Mouse (Mus musculus): ENCODE results near the gene P4ha2. TPM values are rescaled to one million over a fixed set of nuclear protein-coding genes. Genes with fewer than 3 reads are reported as not detected.

P4ha2 gene
- polyA plus RNA-seq, 1 experiment from 2014 or later, result 51.6 TPM

DNA sequence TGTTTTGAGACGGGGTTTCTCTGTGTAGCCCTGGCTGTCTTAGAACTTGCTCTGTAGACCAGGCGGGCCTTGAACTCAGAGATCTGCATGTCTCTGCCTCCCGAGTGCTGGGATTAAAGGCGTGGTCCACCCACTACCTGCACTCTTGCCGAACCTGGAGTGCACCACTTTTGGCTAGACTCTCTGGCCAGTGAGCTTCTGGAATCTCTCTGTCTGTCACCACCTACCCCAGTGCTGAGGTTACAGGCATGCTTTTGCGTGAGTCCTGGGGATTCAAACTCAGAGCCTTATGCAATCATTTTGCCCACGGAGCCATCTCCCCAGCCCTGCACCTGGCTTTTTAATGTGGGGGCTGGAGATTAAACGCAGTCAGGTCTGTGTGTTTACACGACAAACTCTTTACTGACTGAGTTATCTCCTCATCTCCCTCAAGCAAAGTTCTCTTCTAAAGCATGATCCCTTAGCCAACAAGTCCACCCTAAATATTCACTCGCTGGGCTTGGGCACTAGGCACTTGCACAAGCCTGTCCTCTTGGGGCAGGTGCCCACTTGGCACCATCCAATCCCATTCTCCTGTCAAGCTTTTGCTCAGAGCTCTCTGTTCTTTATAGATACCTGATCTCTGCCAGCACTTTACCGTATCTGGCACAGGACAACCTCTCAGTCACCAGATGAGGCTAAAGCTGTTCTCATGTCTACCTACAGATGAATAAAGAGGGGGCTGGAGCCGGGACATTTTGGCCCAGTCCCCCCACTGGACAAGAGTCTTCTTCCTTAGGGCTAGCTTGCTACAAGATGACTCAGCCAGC lies 34.6 kb upstream of the P4ha2 start:
- Histone ChIP-seq H3K4me1 (ENCODE audit: control insufficient read depth, insufficient read depth, low read length) (peaks cover 15% of the 10 kb centered on the region), H3K4me2 (no peak overlapping the region), H3K9ac (ENCODE audit: low read depth, low read length) (no peak overlapping the region), H3K27me3 (ENCODE audit: control insufficient read depth, insufficient read depth, low read length) (peaks cover 32% of the 10 kb centered on the region), H3K27ac (ENCODE audit: low read depth, low read length) (no peak overlapping the region), H3K9me3 (replicated peaks; ENCODE audit: control insufficient read depth, low read length) (no peaks in the 10 kb centered on the region), H3K4me3 (ENCODE audit: low read depth, low read length) (no peak overlapping the region), H3K36me3 (ENCODE audit: control insufficient read depth, insufficient read depth, low read length) (no peaks in the 10 kb centered on the region)
- 67% methylated on average over 12 of the region's 12 CpGs for WGBS (ENCODE audit: insufficient replicate concordance)
- no peak for ATAC-seq (replicated peaks; ENCODE audit: insufficient number of reproducible peaks, low FRiP score, low TSS enrichment)

DNA sequence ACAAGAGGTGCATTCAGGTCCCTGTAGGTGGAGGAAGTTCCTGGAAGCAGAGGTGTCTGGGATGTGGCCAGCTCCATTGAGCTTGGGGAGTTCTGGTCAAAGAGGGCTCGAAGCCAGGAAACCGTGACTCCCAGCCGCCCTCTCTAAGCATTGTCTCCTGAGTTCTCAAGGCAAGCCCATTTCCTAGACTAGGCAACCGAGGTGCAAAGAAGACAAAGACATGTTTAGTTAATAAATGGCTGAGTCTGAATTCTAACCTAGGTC lies 34.0 kb upstream of the P4ha2 start:
- H3K27me3 ChIP-seq (ENCODE audit: control insufficient read depth, insufficient read depth, low read length), result peaks cover 34% of the 10 kb centered on the region
- 85% methylated on average over 4 of the region's 4 CpGs for WGBS (ENCODE audit: insufficient replicate concordance)

DNA sequence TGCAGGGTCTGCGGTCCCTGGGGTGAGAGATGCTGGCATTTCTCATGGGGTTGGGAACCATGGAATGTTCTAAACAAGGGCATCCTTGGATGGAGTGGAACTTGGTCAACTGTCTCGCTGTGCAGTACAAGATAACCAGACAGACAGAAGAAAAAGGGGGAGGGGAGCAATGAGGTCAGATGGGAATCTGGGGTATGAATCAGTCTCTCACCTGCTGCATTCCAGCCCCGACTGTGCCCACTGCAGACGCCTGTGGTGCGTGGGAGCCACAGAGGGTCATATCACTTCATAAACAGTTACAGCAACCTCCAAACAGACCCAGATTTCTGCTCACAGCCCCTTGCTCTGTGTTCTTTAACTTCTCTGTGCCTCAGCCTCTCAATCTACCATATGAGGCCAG lies 33.5 kb upstream of the P4ha2 start:
- Histone ChIP-seq H3K9me3 (replicated peaks; ENCODE audit: control insufficient read depth, low read length) (no peaks in the 10 kb centered on the region), H3K36me3 (ENCODE audit: control insufficient read depth, insufficient read depth, low read length) (no peaks in the 10 kb centered on the region), H3K27ac (ENCODE audit: low read depth, low read length) (no peak overlapping the region), H3K27me3 (ENCODE audit: control insufficient read depth, insufficient read depth, low read length) (peaks cover 36% of the 10 kb centered on the region), H3K9ac (ENCODE audit: low read depth, low read length) (no peak overlapping the region), H3K4me1 (ENCODE audit: control insufficient read depth, insufficient read depth, low read length) (peaks cover 15% of the 10 kb centered on the region), H3K4me3 (ENCODE audit: low read depth, low read length) (no peak overlapping the region), H3K4me2 (no peak overlapping the region)
- ATAC-seq (replicated peaks; ENCODE audit: insufficient number of reproducible peaks, low FRiP score, low TSS enrichment), result no peak
- 60% methylated on average over 5 of the region's 5 CpGs for WGBS (ENCODE audit: insufficient replicate concordance)

More for the DNA sequence above, 34.0 kb upstream of the P4ha2 start:
- peaks cover 15% of the 10 kb centered on the region for H3K4me1 ChIP-seq (ENCODE audit: control insufficient read depth, insufficient read depth, low read length)
- no peak for ATAC-seq (replicated peaks; ENCODE audit: insufficient number of reproducible peaks, low FRiP score, low TSS enrichment)
- H3K4me3 ChIP-seq (ENCODE audit: low read depth, low read length), result no peak overlapping the region
- H3K4me2 ChIP-seq, result no peak overlapping the region
- no peaks in the 10 kb centered on the region for H3K9me3 ChIP-seq (replicated peaks; ENCODE audit: control insufficient read depth, low read length)
- no peaks in the 10 kb centered on the region for H3K36me3 ChIP-seq (ENCODE audit: control insufficient read depth, insufficient read depth, low read length)
- H3K9ac ChIP-seq (ENCODE audit: low read depth, low read length), result no peak overlapping the region
- no peak overlapping the region for H3K27ac ChIP-seq (ENCODE audit: low read depth, low read length)

DNA sequence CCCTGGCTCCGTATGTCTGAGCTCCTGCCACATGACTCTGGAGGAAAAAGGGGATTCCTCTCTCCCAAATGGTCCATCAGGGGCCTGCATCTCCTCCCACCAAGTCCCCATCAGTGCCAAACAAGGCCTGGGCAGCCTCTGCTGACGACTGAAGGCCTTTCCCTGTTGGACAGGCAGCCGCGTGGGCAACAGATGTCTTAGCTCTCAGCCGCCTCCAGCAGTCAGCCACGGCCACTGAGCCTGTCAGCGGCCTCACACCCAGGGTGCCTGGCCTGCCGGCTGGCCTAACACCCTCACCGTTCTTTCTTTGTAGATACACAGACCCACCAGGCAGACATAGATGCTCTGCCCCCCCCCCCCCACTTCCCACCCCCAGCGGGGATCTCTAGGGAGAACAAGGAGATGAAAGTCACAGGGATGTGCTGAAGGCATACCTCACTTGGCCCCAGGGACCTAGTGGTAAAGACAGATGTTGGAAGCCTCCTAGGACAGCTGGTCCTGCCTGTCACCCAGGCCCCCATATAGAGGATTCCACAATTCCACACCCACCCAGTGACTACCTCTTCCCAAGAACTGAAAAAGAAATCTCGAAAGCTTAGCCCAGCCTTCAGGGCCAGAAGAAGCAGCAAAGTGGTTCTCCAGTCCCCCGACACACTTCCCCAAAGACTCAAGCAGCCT lies 32.4 kb upstream of the P4ha2 start:
- Histone ChIP-seq H3K4me3 (ENCODE audit: low read depth, low read length) (peak overlapping the region; percentile 53; the same call in 1 of the 2 replicates), H3K4me2 (peak overlapping the region; percentile 85), H3K9ac (ENCODE audit: low read depth, low read length) (no peak overlapping the region), H3K36me3 (ENCODE audit: control insufficient read depth, insufficient read depth, low read length) (no peaks in the 10 kb centered on the region), H3K9me3 (replicated peaks; ENCODE audit: control insufficient read depth, low read length) (no peaks in the 10 kb centered on the region), H3K27ac (ENCODE audit: low read depth, low read length) (peak overlapping the region; percentile 24; the same call in 1 of the 2 replicates), H3K4me1 (ENCODE audit: control insufficient read depth, insufficient read depth, low read length) (peaks cover 18% of the 10 kb centered on the region), H3K27me3 (ENCODE audit: control insufficient read depth, insufficient read depth, low read length) (peaks cover 40% of the 10 kb centered on the region)
- WGBS (ENCODE audit: insufficient replicate concordance), result 13% methylated on average over 12 of the region's 12 CpGs
- ATAC-seq (replicated peaks; ENCODE audit: insufficient number of reproducible peaks, low FRiP score, low TSS enrichment), result no peak

DNA sequence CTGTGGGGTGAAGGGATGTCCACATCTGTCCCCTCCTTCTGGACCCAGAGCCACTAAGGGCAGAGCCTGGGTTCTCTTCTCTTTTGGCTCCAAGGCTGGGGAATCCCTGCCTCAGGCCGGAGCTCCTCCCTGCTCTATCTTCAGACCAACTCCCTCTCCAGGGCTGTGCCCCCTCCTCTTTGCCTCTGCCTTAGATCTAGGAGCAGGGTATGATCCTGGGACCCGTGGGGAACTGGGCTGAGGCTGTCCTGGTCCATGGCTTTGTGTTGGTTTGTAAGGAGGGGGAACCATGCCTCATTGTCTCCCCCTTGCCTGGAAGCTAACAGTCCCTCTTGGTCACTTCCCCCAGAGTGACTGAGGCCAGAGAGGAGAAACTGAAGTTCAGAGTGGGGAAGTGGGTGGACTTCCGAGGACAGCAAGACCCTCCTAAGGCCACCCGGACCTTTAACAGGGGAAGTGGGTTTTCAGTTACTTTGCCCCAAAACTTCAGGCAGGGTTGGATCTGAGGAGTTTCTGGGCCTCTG lies 31.8 kb upstream of the P4ha2 start:
- WGBS (ENCODE audit: insufficient replicate concordance), result 22% methylated on average over 4 of the region's 4 CpGs
- Histone ChIP-seq H3K27me3 (ENCODE audit: control insufficient read depth, insufficient read depth, low read length) (peaks cover 40% of the 10 kb centered on the region), H3K9ac (ENCODE audit: low read depth, low read length) (no peak overlapping the region), H3K27ac (ENCODE audit: low read depth, low read length) (no peak overlapping the region), H3K36me3 (ENCODE audit: control insufficient read depth, insufficient read depth, low read length) (no peaks in the 10 kb centered on the region), H3K4me3 (ENCODE audit: low read depth, low read length) (peak overlapping the region; percentile 53; the same call in 1 of the 2 replicates), H3K4me1 (ENCODE audit: control insufficient read depth, insufficient read depth, low read length) (peaks cover 23% of the 10 kb centered on the region), H3K9me3 (replicated peaks; ENCODE audit: control insufficient read depth, low read length) (no peaks in the 10 kb centered on the region), H3K4me2 (peak overlapping the region; percentile 85)
- ATAC-seq (replicated peaks; ENCODE audit: insufficient number of reproducible peaks, low FRiP score, low TSS enrichment), result no peak

DNA sequence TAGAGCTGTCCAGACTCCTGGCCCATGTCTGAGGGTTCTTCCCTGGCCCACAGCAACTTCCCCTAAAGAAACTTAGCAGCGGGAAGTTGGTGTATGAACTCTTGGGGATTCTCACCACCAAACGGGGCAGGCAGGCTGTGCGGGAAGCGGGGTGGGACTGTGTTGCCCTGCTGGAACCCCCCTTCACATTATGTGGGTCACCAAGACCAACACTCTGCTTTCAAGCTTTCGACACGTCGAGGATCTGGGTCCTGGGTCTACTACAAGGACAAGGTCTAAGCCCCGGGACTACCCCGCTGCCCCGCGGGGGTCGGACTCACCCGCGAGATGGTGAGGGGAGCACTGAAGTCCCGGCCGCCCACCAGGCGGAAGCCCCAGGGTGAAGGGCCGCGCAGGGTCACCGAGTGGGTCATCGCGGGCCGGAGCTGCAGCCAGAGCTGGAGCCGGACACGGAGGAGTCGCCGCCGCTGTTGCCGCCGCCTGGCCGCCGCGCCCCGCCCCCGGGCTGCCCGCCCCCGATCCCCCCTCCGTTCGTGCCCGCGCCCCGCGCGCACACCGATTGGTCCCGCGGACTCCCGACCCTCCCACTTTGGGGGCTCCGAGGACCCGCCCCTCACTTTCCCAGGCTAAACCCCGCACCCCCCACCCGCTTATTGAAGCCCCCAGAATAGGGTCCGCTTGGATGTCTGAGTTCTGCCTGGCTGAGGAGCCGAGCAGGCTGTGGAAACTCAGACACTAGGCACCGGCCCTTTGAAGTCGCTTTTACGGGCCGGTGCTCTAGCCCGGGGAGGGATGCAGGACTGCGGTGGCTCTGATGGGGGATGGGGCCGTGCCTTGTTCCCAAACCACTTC lies 31.1 kb upstream of the P4ha2 start, which contains the start of gene Pdlim4:
Pdlim4 (minus strand) TSS at position 495 of the 852 bp plus-strand sequence.
- Histone ChIP-seq H3K27ac (ENCODE audit: low read depth, low read length) (no peak within 1 kb of the TSS), H3K4me3 (ENCODE audit: low read depth, low read length) (peak within 1 kb of the TSS; percentile 53), H3K9me3 (replicated peaks; ENCODE audit: control insufficient read depth, low read length) (no peaks in the 10 kb centered on the region), H3K4me1 (ENCODE audit: control insufficient read depth, insufficient read depth, low read length) (peaks cover 24% of the 10 kb centered on the region), H3K36me3 (ENCODE audit: control insufficient read depth, insufficient read depth, low read length) (no peaks in the 10 kb centered on the region), H3K4me2 (peak within 1 kb of the TSS; percentile 85), H3K9ac (ENCODE audit: low read depth, low read length) (peak within 1 kb of the TSS; percentile 65), H3K27me3 (ENCODE audit: control insufficient read depth, insufficient read depth, low read length) (peaks cover 40% of the 10 kb centered on the region)
- ATAC-seq (replicated peaks; ENCODE audit: insufficient number of reproducible peaks, low FRiP score, low TSS enrichment), result no peak; the same call in 1 of the 2 replicates
- 2% methylated on average over 47 of the region's 61 CpGs for whole genome bisulfite sequencing (ENCODE audit: insufficient replicate concordance)

DNA sequence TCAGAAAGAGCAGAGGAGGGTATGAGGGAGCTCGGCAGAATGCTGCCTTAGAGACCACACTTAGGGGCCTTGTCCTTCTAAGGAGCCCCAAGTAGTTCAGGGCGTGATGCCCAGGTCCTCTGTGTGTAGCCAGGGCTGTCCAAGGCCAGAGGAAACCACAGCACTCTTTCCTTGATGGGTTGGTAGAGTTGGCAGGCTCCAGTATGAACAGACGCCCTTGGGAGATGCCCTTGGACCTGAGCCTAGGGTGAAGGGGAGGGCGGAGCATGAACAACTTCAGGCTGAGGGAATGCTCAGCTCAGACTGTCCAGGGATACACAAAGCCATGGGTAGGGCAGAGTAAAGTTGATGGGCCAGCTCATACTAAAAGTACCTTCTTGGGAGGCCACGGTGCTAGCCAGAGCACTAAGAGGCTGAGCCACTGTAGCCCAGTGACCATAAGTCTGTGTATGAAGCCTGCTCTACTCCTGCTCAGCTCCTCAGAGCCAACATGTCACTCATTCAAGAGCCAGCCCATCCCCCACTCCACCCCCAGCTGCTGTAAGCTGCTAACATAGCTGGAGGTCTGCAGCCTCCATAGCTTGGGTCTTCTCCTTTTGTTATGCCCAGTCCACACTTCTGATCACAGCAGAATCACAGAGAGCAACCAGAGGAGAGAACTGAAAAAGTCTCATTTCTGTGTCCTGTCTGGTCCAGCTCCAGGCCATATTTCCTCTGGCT lies 28.0 kb upstream of the P4ha2 start:
- Histone ChIP-seq H3K4me3 (ENCODE audit: low read depth, low read length) (no peak overlapping the region), H3K4me1 (ENCODE audit: control insufficient read depth, insufficient read depth, low read length) (peaks cover 22% of the 10 kb centered on the region), H3K9me3 (replicated peaks; ENCODE audit: control insufficient read depth, low read length) (no peaks in the 10 kb centered on the region), H3K4me2 (no peak overlapping the region), H3K9ac (ENCODE audit: low read depth, low read length) (no peak overlapping the region), H3K27me3 (ENCODE audit: control insufficient read depth, insufficient read depth, low read length) (peaks cover 46% of the 10 kb centered on the region), H3K27ac (ENCODE audit: low read depth, low read length) (no peak overlapping the region), H3K36me3 (ENCODE audit: control insufficient read depth, insufficient read depth, low read length) (no peaks in the 10 kb centered on the region)
- ATAC-seq (replicated peaks; ENCODE audit: insufficient number of reproducible peaks, low FRiP score, low TSS enrichment), result no peak
- WGBS (ENCODE audit: insufficient replicate concordance), result 82% methylated on average over 5 of the region's 5 CpGs

DNA sequence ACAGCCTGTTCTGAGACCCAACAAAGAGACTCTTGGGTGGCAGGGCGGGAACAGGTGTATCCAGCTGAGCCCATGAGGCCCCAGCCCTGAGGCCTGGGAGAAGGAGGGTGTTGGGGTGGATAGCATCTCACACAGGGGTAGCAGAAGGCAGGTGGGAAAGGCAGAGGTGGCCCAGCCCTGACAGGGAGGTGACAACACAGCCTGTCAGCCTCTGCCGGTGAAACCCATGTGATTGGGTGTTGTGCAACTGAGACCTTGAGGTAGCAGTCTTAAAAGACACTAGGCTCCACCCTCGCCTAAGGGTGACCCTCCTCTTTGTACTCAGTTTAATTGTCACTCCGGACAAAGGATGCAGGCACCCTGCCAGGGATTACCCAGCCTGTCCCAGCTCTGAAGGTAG lies 26.6 kb upstream of the P4ha2 start:
- whole genome bisulfite sequencing (ENCODE audit: insufficient replicate concordance), result 52% methylated on average over 4 of the region's 4 CpGs
- Histone ChIP-seq H3K27me3 (ENCODE audit: control insufficient read depth, insufficient read depth, low read length) (peaks cover 44% of the 10 kb centered on the region), H3K9ac (ENCODE audit: low read depth, low read length) (no peak overlapping the region), H3K27ac (ENCODE audit: low read depth, low read length) (no peak overlapping the region), H3K9me3 (replicated peaks; ENCODE audit: control insufficient read depth, low read length) (no peaks in the 10 kb centered on the region), H3K36me3 (ENCODE audit: control insufficient read depth, insufficient read depth, low read length) (no peaks in the 10 kb centered on the region), H3K4me2 (no peak overlapping the region), H3K4me1 (ENCODE audit: control insufficient read depth, insufficient read depth, low read length) (peaks cover 9% of the 10 kb centered on the region; the same call in 1 of the 2 replicates), H3K4me3 (ENCODE audit: low read depth, low read length) (no peak overlapping the region)
- no peak for ATAC-seq (replicated peaks; ENCODE audit: insufficient number of reproducible peaks, low FRiP score, low TSS enrichment)
